Mouse (Mus musculus): ENCODE measurements at regions not wholly inside any gene's neighbourhood (a gene's known extent, or its start where the extent isn't known, plus 50 kb on each side); places are given as distances from the start of the nearest gene placed in this dataset.

DNA sequence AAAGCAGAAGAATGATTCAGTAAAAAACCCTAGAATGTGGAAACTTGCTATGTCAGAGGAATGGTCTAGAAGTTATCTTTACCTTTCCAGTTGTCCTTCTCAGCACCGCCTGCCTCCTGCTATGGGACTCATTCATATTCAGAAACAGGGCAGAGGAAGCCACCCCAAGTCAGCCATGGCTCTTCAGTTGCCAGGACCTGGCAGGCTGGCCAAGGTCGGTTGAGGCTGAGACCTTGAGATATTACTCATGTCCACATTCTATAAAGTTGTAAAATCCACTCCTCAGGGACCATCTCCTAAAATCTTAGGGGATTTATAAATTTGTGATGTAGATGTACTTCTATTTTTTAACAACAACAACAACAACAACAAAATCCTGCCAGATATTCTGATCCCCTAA is 580.7 kb upstream of the Klhl29 start:
- TF ChIP-seq CTCF (IDR thresholded peaks at IDR 0.05; ENCODE audit: low read depth) (no peak), EP300 (optimal IDR thresholded peaks at IDR 0.05) (no peak)

All from stomach, postnatal 0 days (tissue).